9 mouse cellular contexts compared by ENCODE assay signal in genomic region chrX:20921366-20921765, GRCm38 (mm10). TPM values are rescaled to one million over a fixed set of nuclear protein-coding genes. Genes with fewer than 3 reads are reported as not detected.
A peak's percentile ranks its signal among the peaks of the same experiment; 100 is the strongest.
DNase-seq lines count a peak whose midpoint lies in the region; ATAC-seq lines count a peak whose summit lies in the region.
"Had no signal": no experiment of that assay in that cellular context is flagged by ENCODE, and none has a peak within 500 bp of the region (broad histone marks: within the 10 kb centered on the region; RNA-seq: fewer than 3 reads in every experiment).

No protein-coding gene starts in this region.

- H3K36me3 ChIP-seq in kidney, embryonic 14.5 days (ENCODE audit: control insufficient read depth, insufficient read depth, low read length), result no peaks in the 10 kb centered on the region
- no peaks in the 10 kb centered on the region for H3K36me3 ChIP-seq in embryonic facial prominence, embryonic 12.5 days
- no peaks in the 10 kb centered on the region for H3K36me3 ChIP-seq in hindbrain, embryonic 14.5 days (replicated peaks; ENCODE audit: control insufficient read depth, insufficient read depth)
- no peaks in the 10 kb centered on the region for H3K36me3 ChIP-seq in midbrain, embryonic 15.5 days (replicated peaks)
- H3K36me3 ChIP-seq: G1E had no signal

- H3K4me2 ChIP-seq in kidney, embryonic 14.5 days (replicated peaks; ENCODE audit: low read depth, low read length), result peak overlapping the region; percentile 64
- H3K4me2 ChIP-seq in embryonic facial prominence, embryonic 12.5 days (replicated peaks), result peak overlapping the region; percentile 58
- peak overlapping the region; percentile 62 for H3K4me2 ChIP-seq in hindbrain, embryonic 14.5 days (replicated peaks)
- peak overlapping the region; percentile 57 for H3K4me2 ChIP-seq in midbrain, embryonic 15.5 days

- ATAC-seq in kidney, embryonic 14.5 days (ENCODE audit: low FRiP score, low TSS enrichment), result no peak
- ATAC-seq in embryonic facial prominence, embryonic 12.5 days (ENCODE audit: insufficient number of reproducible peaks, insufficient read depth, low FRiP score, low TSS enrichment), result no peak
- no peak; the same call in 1 of the 2 replicates for ATAC-seq in hindbrain, embryonic 14.5 days (ENCODE audit: low FRiP score)
- peak; percentile 13 for ATAC-seq in midbrain, embryonic 15.5 days (replicated peaks)
- no peak for ATAC-seq in megakaryocyte progenitor cell, adult 5-6 weeks (replicated peaks; ENCODE audit: poor library complexity)

- no peaks in the 10 kb centered on the region for H3K4me1 ChIP-seq in kidney, embryonic 14.5 days (ENCODE audit: control insufficient read depth, insufficient read depth, low read length)
- H3K4me1 ChIP-seq in embryonic facial prominence, embryonic 12.5 days, result no peaks in the 10 kb centered on the region
- H3K4me1 ChIP-seq in hindbrain, embryonic 14.5 days (replicated peaks; ENCODE audit: control insufficient read depth, insufficient read depth, low read length), result peaks cover 22% of the 10 kb centered on the region
- H3K4me1 ChIP-seq in midbrain, embryonic 15.5 days, result peaks cover 19% of the 10 kb centered on the region; the same call in 1 of the 2 replicates

- DNase-seq in kidney, postnatal 10 days, result no peak
- DNase-seq in hindbrain, embryonic 14.5 days (ENCODE audit: low spot score), result no peak
- no peak for DNase-seq in thymus, postnatal 14 days
- DNase-seq in urinary bladder, postnatal 4 days (ENCODE audit: low spot score in 2 of 2), result no peak

- no peaks in the 10 kb centered on the region for H3K27me3 ChIP-seq in kidney, embryonic 14.5 days (ENCODE audit: control insufficient read depth, insufficient read depth, low read length)
- no peaks in the 10 kb centered on the region for H3K27me3 ChIP-seq in embryonic facial prominence, embryonic 12.5 days
- H3K27me3 ChIP-seq in hindbrain, embryonic 14.5 days (ENCODE audit: control insufficient read depth, insufficient read depth, low read length), result no peaks in the 10 kb centered on the region
- H3K27me3 ChIP-seq in midbrain, embryonic 15.5 days (replicated peaks), result no peaks in the 10 kb centered on the region

- 47% methylated on average over 5 of the region's 5 CpGs for WGBS in kidney, embryonic 14.5 days
- WGBS in embryonic facial prominence, embryonic 12.5 days, result 47% methylated on average over 5 of the region's 5 CpGs
- WGBS in hindbrain, embryonic 14.5 days, result 41% methylated on average over 5 of the region's 5 CpGs
- 44% methylated on average over 5 of the region's 5 CpGs for WGBS in midbrain, embryonic 15.5 days

- no peak overlapping the region for H3K9ac ChIP-seq in kidney, embryonic 14.5 days (ENCODE audit: low read depth, low read length)
- no peak overlapping the region for H3K9ac ChIP-seq in embryonic facial prominence, embryonic 12.5 days
- peak overlapping the region; percentile 20; the same call in 1 of the 2 replicates for H3K9ac ChIP-seq in hindbrain, embryonic 14.5 days
- no peak overlapping the region for H3K9ac ChIP-seq in midbrain, embryonic 15.5 days

- H3K27ac ChIP-seq in kidney, embryonic 14.5 days (ENCODE audit: low read depth, low read length), result no peak overlapping the region
- no peak overlapping the region for H3K27ac ChIP-seq in embryonic facial prominence, embryonic 12.5 days
- peak overlapping the region; percentile 57; the same call in 1 of the 2 replicates for H3K27ac ChIP-seq in hindbrain, embryonic 14.5 days
- peak overlapping the region; percentile 65 for H3K27ac ChIP-seq in midbrain, embryonic 15.5 days

- no peaks in the 10 kb centered on the region for H3K9me3 ChIP-seq in kidney, embryonic 14.5 days (ENCODE audit: control insufficient read depth, low read length)
- no peaks in the 10 kb centered on the region for H3K9me3 ChIP-seq in embryonic facial prominence, embryonic 12.5 days
- H3K9me3 ChIP-seq in hindbrain, embryonic 14.5 days (ENCODE audit: control insufficient read depth, low read length), result no peaks in the 10 kb centered on the region
- no peaks in the 10 kb centered on the region for H3K9me3 ChIP-seq in midbrain, embryonic 15.5 days
- H3K9me3 ChIP-seq: G1E had no signal

- H3K4me3 ChIP-seq in kidney, embryonic 14.5 days (ENCODE audit: low read length), result no peak overlapping the region
- peak overlapping the region; percentile 38; the same call in 1 of the 2 replicates for H3K4me3 ChIP-seq in embryonic facial prominence, embryonic 12.5 days
- H3K4me3 ChIP-seq in hindbrain, embryonic 14.5 days (replicated peaks; ENCODE audit: low read length), result peak overlapping the region; percentile 58
- peak overlapping the region; percentile 57 for H3K4me3 ChIP-seq in midbrain, embryonic 15.5 days

RNA-seq across cellular contexts. Expression of gene Syn1, which starts 0.6 kb away (rescaled TPM):
- polyA plus RNA-seq in kidney, embryonic 14.5 days (2014; fragmentation: Nextera tagmentation; extraction: Ambion mirVana), result 0.10 and 0.12 TPM in 2 replicates
- polyA plus RNA-seq in embryonic facial prominence, embryonic 12.5 days (2016; fragmentation: Nextera tagmentation; extraction: Ambion mirVana), result 2.3 and 2.5 TPM in 2 replicates
- polyA plus RNA-seq in hindbrain, embryonic 14.5 days (2014; fragmentation: Nextera tagmentation; extraction: Ambion mirVana), result 97.3 and 132 TPM in 2 replicates
- 76.3 and 76.8 TPM in 2 replicates for polyA plus RNA-seq in midbrain, embryonic 15.5 days (2015; fragmentation: Nextera tagmentation; extraction: Ambion mirVana)
- total RNA-seq in megakaryocyte progenitor cell, adult 5-6 weeks (2015), result 0.07 TPM in 1 of 2 replicates, not detected in the other
- not detected in 2 replicates for total RNA-seq in megakaryocyte progenitor cell, adult 5-6 weeks (2017)
- total RNA-seq: G1E had no signal
- polyA plus RNA-seq: G1E had no signal

RNA-seq across cellular contexts. Expression of gene Cfp, which starts 10.0 kb away (rescaled TPM):
- polyA plus RNA-seq in kidney, embryonic 14.5 days (2014; fragmentation: Nextera tagmentation; extraction: Ambion mirVana), result 4.6 and 6.3 TPM in 2 replicates
- polyA plus RNA-seq in embryonic facial prominence, embryonic 12.5 days (2016; fragmentation: Nextera tagmentation; extraction: Ambion mirVana), result 3.4 and 4.3 TPM in 2 replicates
- 4.8 and 5.7 TPM in 2 replicates for polyA plus RNA-seq in hindbrain, embryonic 14.5 days (2014; fragmentation: Nextera tagmentation; extraction: Ambion mirVana)
- polyA plus RNA-seq in midbrain, embryonic 15.5 days (2015; fragmentation: Nextera tagmentation; extraction: Ambion mirVana), result 8.7 and 9.0 TPM in 2 replicates
- 27.0 and 38.2 TPM in 2 replicates for total RNA-seq in megakaryocyte progenitor cell, adult 5-6 weeks (2015)
- 19.5 and 32.9 TPM in 2 replicates for total RNA-seq in megakaryocyte progenitor cell, adult 5-6 weeks (2017)

RNA-seq across cellular contexts. Expression of gene Elk1, which starts 29.0 kb away (rescaled TPM):
- 9.2 and 11.5 TPM in 2 replicates for polyA plus RNA-seq in kidney, embryonic 14.5 days (2014; fragmentation: Nextera tagmentation; extraction: Ambion mirVana)
- polyA plus RNA-seq in embryonic facial prominence, embryonic 12.5 days (2016; fragmentation: Nextera tagmentation; extraction: Ambion mirVana), result 18.0 and 18.8 TPM in 2 replicates
- 9.4 and 10.1 TPM in 2 replicates for polyA plus RNA-seq in hindbrain, embryonic 14.5 days (2014; fragmentation: Nextera tagmentation; extraction: Ambion mirVana)
- polyA plus RNA-seq in midbrain, embryonic 15.5 days (2015; fragmentation: Nextera tagmentation; extraction: Ambion mirVana), result 22.5 and 24.8 TPM in 2 replicates
- 4.3 and 5.5 TPM in 2 replicates for total RNA-seq in megakaryocyte progenitor cell, adult 5-6 weeks (2015)
- 3.7 and 4.6 TPM in 2 replicates for total RNA-seq in megakaryocyte progenitor cell, adult 5-6 weeks (2017)

RNA-seq across cellular contexts. Expression of gene Uxt, which starts 40.5 kb away (rescaled TPM):
- 52.9 and 66.9 TPM in 2 replicates for polyA plus RNA-seq in kidney, embryonic 14.5 days (2014; fragmentation: Nextera tagmentation; extraction: Ambion mirVana)
- polyA plus RNA-seq in embryonic facial prominence, embryonic 12.5 days (2016; fragmentation: Nextera tagmentation; extraction: Ambion mirVana), result 51.2 and 52.1 TPM in 2 replicates
- 23.3 and 28.6 TPM in 2 replicates for polyA plus RNA-seq in hindbrain, embryonic 14.5 days (2014; fragmentation: Nextera tagmentation; extraction: Ambion mirVana)
- polyA plus RNA-seq in midbrain, embryonic 15.5 days (2015; fragmentation: Nextera tagmentation; extraction: Ambion mirVana), result 27.7 and 28.5 TPM in 2 replicates
- total RNA-seq in megakaryocyte progenitor cell, adult 5-6 weeks (2015), result 57.0 and 66.6 TPM in 2 replicates
- total RNA-seq in megakaryocyte progenitor cell, adult 5-6 weeks (2017), result 24.7 and 35.6 TPM in 2 replicates

RNA-seq across cellular contexts. Expression of gene Timp1, which starts 51.4 kb away (rescaled TPM):
- 23.1 and 28.7 TPM in 2 replicates for polyA plus RNA-seq in kidney, embryonic 14.5 days (2014; fragmentation: Nextera tagmentation; extraction: Ambion mirVana)
- polyA plus RNA-seq in embryonic facial prominence, embryonic 12.5 days (2016; fragmentation: Nextera tagmentation; extraction: Ambion mirVana), result 16.0 and 17.9 TPM in 2 replicates
- polyA plus RNA-seq in hindbrain, embryonic 14.5 days (2014; fragmentation: Nextera tagmentation; extraction: Ambion mirVana), result 4.3 and 5.3 TPM in 2 replicates
- polyA plus RNA-seq in midbrain, embryonic 15.5 days (2015; fragmentation: Nextera tagmentation; extraction: Ambion mirVana), result 3.1 and 4.0 TPM in 2 replicates
- 0.17 TPM in 1 of 2 replicates, not detected in the other for total RNA-seq in megakaryocyte progenitor cell, adult 5-6 weeks (2015)
- not detected in 2 replicates for total RNA-seq in megakaryocyte progenitor cell, adult 5-6 weeks (2017)
- total RNA-seq: G1E had no signal
- polyA plus RNA-seq: G1E had no signal

Comparison
In these comparisons a context has a peak if more than half of its experiments do, and no peak if none do; other contexts are left out.
1. H3K27ac ChIP-seq: peak in hindbrain, embryonic 14.5 days (single experiment) and midbrain, embryonic 15.5 days (single experiment); none in kidney, embryonic 14.5 days (single experiment) and embryonic facial prominence, embryonic 12.5 days (single experiment).
2. RNA of gene Syn1, which starts 0.6 kb away (polyA plus RNA-seq): 97.3 to 132 TPM in hindbrain, embryonic 14.5 days and 76.3 to 76.8 TPM in midbrain, embryonic 15.5 days; 2.3 to 2.5 TPM in embryonic facial prominence, embryonic 12.5 days and 0.10 to 0.12 TPM in kidney, embryonic 14.5 days; every median in the first group is over 10 times any median in the second.
3. Peak in every context shown above with its lines, with median percentiles within 50 percentile points of each other: H3K4me2 ChIP-seq.